Mouse (Mus musculus) E14TG2a.4 (cell line): ENCODE measurements around the gene Tigd4.

Source experiments
- CTCF ChIP-seq: conservative IDR thresholded peaks from 2 replicates; pipeline ENCODE4 v1.5.1; 2014; ENCODE audit warnings: low read length
- NANOG ChIP-seq: IDR thresholded peaks from 2 replicates; pipeline ENCODE4 v1.6.1; 2014; ENCODE audit warnings: borderline replicate concordance, low read length, mixed read lengths

- TF ChIP-seq CTCF (peak; percentile 83), NANOG (no peak)
Observed at GRCm38 (mm10) chr3:84615050-84615855, 21.9 kb downstream of the Tigd4 start.
